Mouse (Mus musculus) lung, postnatal 0 days (tissue): Measurements from ENCODE around the gene Nup93. TPM values are rescaled to one million over a fixed set of nuclear protein-coding genes. Genes with fewer than 3 reads are reported as not detected.

Source experiments
- ATAC-seq: fragments of 200-750 bp; cut with Nextera tagmentation; 2 replicates; pipeline ENCODE4 v1.8.0; 2017; ENCODE audit warnings: moderate library complexity
- DNase-seq: peaks from one replicate; pipeline ENCODE4 v3.0.0-alpha.2; 2016; ENCODE audit warnings: low spot score
- H3K27ac ChIP-seq: fragments of 300-500 bp; sonication (generic); 2 replicates; pipeline ENCODE4 v1.5.1; 2014; ENCODE audit warnings: antibody characterized with exemption, mild to moderate bottlenecking, low read length, mixed read lengths
- H3K27me3 ChIP-seq: fragments of 300-500 bp; sonication (generic); replicated peaks from 2 replicates; pipeline ENCODE4 v1.6.1; 2014; ENCODE audit warnings: low read length, mixed read lengths; ENCODE audit not compliant: insufficient read depth
- H3K36me3 ChIP-seq: fragments of 300-500 bp; sonication (generic); 2 replicates; pipeline ENCODE4 v1.6.1; 2014; ENCODE audit warnings: low read length, mixed read lengths; ENCODE audit not compliant: insufficient read depth
- H3K4me1 ChIP-seq: fragments of 300-500 bp; sonication (generic); 2 replicates; pipeline ENCODE4 v1.6.1; 2014; ENCODE audit warnings: antibody characterized with exemption, low read depth, low read length, mixed read lengths; ENCODE audit not compliant: insufficient read depth
- H3K4me2 ChIP-seq: fragments of 300-500 bp; sonication (generic); replicated peaks from 2 replicates; pipeline ENCODE4 v1.6.1; 2014; ENCODE audit warnings: low read depth, mild to moderate bottlenecking, low read length, moderate library complexity, mixed read lengths
- H3K4me3 ChIP-seq: fragments of 300-500 bp; sonication (generic); 2 replicates; pipeline ENCODE4 v1.5.1; 2014; ENCODE audit warnings: low read depth, low read length
- H3K9ac ChIP-seq: fragments of 300-500 bp; sonication (generic); replicated peaks from 2 replicates; pipeline ENCODE4 v1.6.1; 2014; ENCODE audit warnings: low read depth, mild to moderate bottlenecking
- H3K9me3 ChIP-seq: fragments of 300-500 bp; sonication (generic); 2 replicates; pipeline ENCODE4 v1.6.1; 2016; ENCODE audit warnings: low read length, mixed read lengths
- CTCF ChIP-seq: IDR thresholded peaks from 2 replicates; pipeline ENCODE4 v1.5.1; 2016; ENCODE audit warnings: antibody characterized with exemption, mild to moderate bottlenecking
- EP300 ChIP-seq: IDR thresholded peaks from 2 replicates; pipeline ENCODE4 v1.6.1; 2016; ENCODE audit warnings: antibody characterized with exemption, mild to moderate bottlenecking, control low read depth
- WGBS: fragments of 180-500 bp; shearing (Covaris S2); extraction: QIAGEN DNeasy Blood & Tissue Kit; methylation state at CpG from one replicate; pipeline ENCODE4 v1.1.7; 2014; 5-methylcytosine and 5-hydroxymethylcytosine counted together
- polyA plus RNA-seq: library from polyadenylated mRNA; unstranded; fragments of >200 nt; fragmentation: Nextera tagmentation; extraction: Ambion mirVana; gene quantifications from 2 replicates; pipeline ENCODE4 v1.2.1, GENCODE M21; 2015

Gene Nup93
- polyA plus RNA-seq, 1 experiment from 2014 or later = 26.7 TPM

GRCm38 (mm10) chr8:94178857-94179712 lies 35.3 kb upstream of the Nup93 start, which contains the start of gene Mt1:
Gene Mt1 (plus strand): TSS chr8:94179082.
- H3K36me3 ChIP-seq = no peaks in the 10 kb centered on the region
- peak; percentile 92 for ATAC-seq
- peaks cover 13% of the 10 kb centered on the region for H3K4me1 ChIP-seq
- H3K27me3 ChIP-seq = 0 out of 2 replicates have a peak, but pooled peaks cover 10% of the 10 kb centered on the region
- TF ChIP-seq CTCF = no peak
- peak; percentile 94 for TF ChIP-seq EP300
- H3K9me3 ChIP-seq = no peaks in the 10 kb centered on the region
- H3K9ac ChIP-seq = peak within 1 kb of the TSS; percentile 43
- peak within 1 kb of the TSS; percentile 53 for H3K4me3 ChIP-seq
- WGBS = under 1% methylated on average over 50 of the region's 50 CpGs
- peak; percentile 97 for DNase-seq
- peak within 1 kb of the TSS; percentile 61 for H3K4me2 ChIP-seq
- H3K27ac ChIP-seq = peak within 1 kb of the TSS; percentile 81

- no peak for TF ChIP-seq CTCF
- WGBS = 6% methylated on average over 25 of the region's 25 CpGs
- H3K4me3 ChIP-seq = peak overlapping the region; percentile 53
- no peaks in the 10 kb centered on the region for H3K36me3 ChIP-seq
- H3K27me3 ChIP-seq = 0 out of 2 replicates have a peak, but pooled peaks cover 10% of the 10 kb centered on the region
- no peaks in the 10 kb centered on the region for H3K9me3 ChIP-seq
- ATAC-seq (no peak), DNase-seq (no peak)
- peaks cover 13% of the 10 kb centered on the region for H3K4me1 ChIP-seq
- H3K4me2 ChIP-seq = peak overlapping the region; percentile 61
- H3K9ac ChIP-seq = peak overlapping the region; percentile 43
- peak overlapping the region; percentile 81 for H3K27ac ChIP-seq
Observed at GRCm38 (mm10) chr8:94179713-94180560, 34.4 kb upstream of the Nup93 start.

- no peaks in the 10 kb centered on the region for H3K9me3 ChIP-seq
- ATAC-seq = no peak
- H3K4me1 ChIP-seq = peaks cover 13% of the 10 kb centered on the region
- H3K4me3 ChIP-seq = peak overlapping the region; percentile 53
- 0 out of 2 replicates have a peak, but pooled peaks cover 10% of the 10 kb centered on the region for H3K27me3 ChIP-seq
- TF ChIP-seq EP300 (no peak), CTCF (no peak)
- WGBS = 100% methylated on average over 1 of the region's 1 CpGs
- H3K4me2 ChIP-seq = peak overlapping the region; percentile 61
- no peak overlapping the region for H3K27ac ChIP-seq
- no peaks in the 10 kb centered on the region for H3K36me3 ChIP-seq
- H3K9ac ChIP-seq = no peak overlapping the region
- no peak for DNase-seq
Observed at GRCm38 (mm10) chr8:94180561-94180908, 33.8 kb upstream of the Nup93 start.

DNA sequence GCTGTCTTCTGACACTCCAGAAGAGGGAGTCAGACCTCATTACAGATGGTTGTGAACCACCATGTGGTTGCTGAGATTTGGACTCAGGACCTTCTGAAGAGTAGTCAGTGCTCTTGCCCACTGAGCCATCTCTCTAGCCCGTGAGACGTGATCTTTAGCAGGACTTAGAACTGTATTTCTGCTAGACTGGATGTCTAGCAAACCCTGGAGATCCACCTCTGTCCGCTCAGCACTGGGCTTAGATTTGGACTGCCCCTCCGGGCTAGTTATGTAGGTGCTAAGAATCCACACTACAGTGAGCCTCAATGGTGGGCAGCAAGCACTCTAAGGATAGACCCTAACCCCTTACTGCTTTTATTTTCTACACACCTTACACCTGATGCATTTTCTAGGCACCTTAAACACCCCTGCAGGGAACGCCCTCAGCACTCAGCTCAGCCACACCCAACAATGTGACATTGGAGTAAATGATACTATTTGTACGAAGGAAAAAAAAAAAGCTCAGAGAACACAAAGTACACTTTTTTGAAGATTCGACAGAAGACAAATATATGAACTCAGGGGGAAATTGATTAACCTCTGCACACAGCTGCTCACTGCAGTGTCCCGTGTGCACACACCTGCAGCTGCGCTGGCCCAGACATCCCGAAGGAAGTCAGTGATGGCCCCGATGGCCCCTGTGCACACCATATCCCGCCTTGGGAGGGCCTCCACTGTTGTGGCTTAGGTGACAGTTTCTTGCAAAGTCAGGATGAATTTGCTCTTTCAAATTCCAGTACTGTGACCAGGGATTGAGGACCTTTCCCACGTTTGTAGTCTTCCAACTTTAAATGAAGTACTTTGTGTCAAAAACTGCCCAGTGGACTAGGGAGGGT lies 32.1 kb upstream of the Nup93 start:
- Histone ChIP-seq H3K9ac (no peak overlapping the region), H3K9me3 (no peaks in the 10 kb centered on the region), H3K36me3 (no peaks in the 10 kb centered on the region), H3K27ac (peak overlapping the region; percentile 81), H3K27me3 (0 out of 2 replicates have a peak, but pooled peaks cover 10% of the 10 kb centered on the region), H3K4me3 (peak overlapping the region; percentile 27; the same call in 1 of the 2 replicates), H3K4me2 (peak overlapping the region; percentile 52), H3K4me1 (peaks cover 21% of the 10 kb centered on the region)
- ATAC-seq = no peak
- WGBS = 59% methylated on average over 13 of the region's 13 CpGs
- TF ChIP-seq CTCF (no peak), EP300 (no peak)
- peak; percentile 23 for DNase-seq

- Histone ChIP-seq H3K27me3 (0 out of 2 replicates have a peak, but pooled peaks cover 8% of the 10 kb centered on the region), H3K9me3 (no peaks in the 10 kb centered on the region), H3K4me3 (peak overlapping the region; percentile 27; the same call in 1 of the 2 replicates), H3K9ac (no peak overlapping the region), H3K4me2 (peak overlapping the region; percentile 52), H3K4me1 (peaks cover 22% of the 10 kb centered on the region), H3K27ac (peak overlapping the region; percentile 88), H3K36me3 (no peaks in the 10 kb centered on the region)
- ATAC-seq (peak; percentile 66), DNase-seq (peak; percentile 96)
- 4% methylated on average over 16 of the region's 16 CpGs for WGBS
- no peak for TF ChIP-seq EP300
- peak; percentile 81 for TF ChIP-seq CTCF
Observed at GRCm38 (mm10) chr8:94183117-94183516, 31.2 kb upstream of the Nup93 start.
